Mouse (Mus musculus) liver, adult 2 months (tissue): Measurements from ENCODE around the gene Fzr1.

Experiments
- CTCF ChIP-seq: fragments of 200-500 bp; IDR thresholded peaks from 2 replicates; pipeline ENCODE4 v1.5.1; 2011; ENCODE audit warnings: low read depth, low read length, control low read depth
- POLR2A ChIP-seq: fragments of 200-500 bp; IDR thresholded peaks from 2 replicates; pipeline ENCODE4 v1.6.1; 2011; ENCODE audit warnings: low read length, control low read depth; ENCODE audit not compliant: insufficient read depth; ENCODE audit errors: extremely low read depth

- TF ChIP-seq CTCF = no peak
- TF ChIP-seq POLR2A = no peak
These were observed 35.4 kb downstream of the Fzr1 start, which contains the start of gene Gipc3 for GRCm38 (mm10) chr10:81342686-81343505.
